Mouse (Mus musculus): ENCODE measurements around the gene Themis. TPM values are rescaled to one million over a fixed set of nuclear protein-coding genes. Genes with fewer than 3 reads are reported as not detected.

Themis gene
- total RNA-seq (2012; rRNA removed): 0.27 and 0.32 TPM in 2 replicates

DNA sequence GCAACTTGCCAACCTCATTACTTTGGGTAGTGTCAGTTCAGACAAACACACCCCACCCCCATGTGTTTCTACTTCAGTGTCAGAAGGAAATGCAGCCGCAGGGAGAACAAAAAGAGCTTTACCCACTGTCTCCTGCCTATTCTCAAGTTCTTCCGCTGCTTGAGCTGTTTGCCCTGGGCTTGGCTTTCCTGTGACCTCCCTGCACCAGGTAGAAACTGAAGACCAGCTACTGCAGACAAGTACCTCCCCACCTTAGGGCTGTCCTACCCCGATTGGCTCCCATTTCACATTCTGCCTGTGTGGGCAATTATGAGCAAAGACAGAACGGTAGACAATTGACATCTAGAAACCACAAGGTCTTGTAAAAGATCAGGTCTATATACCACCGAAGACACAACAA, at the start of gene Themis:
Themis (plus strand) TSS at position 100 of the 400 bp plus-strand sequence.
- Histone ChIP-seq H3K4me3 (ENCODE audit: insufficient read depth in 1 of 2, low read depth in 1 of 2, low read length in 2 of 2, poor library complexity in 1 of 2, severe bottlenecking in 1 of 2) (no peak within 1 kb of the TSS; a peak in 1 of 4 replicates), H3K27ac (ENCODE audit: insufficient read depth, low read depth, low read length, poor library complexity, severe bottlenecking) (0 out of 2 replicates have a peak within 1 kb of the TSS, but pooled peaks have one; percentile 12), H3K4me1 (ENCODE audit: control insufficient read depth in 2 of 2, insufficient read depth in 2 of 2, low read length in 2 of 2, poor library complexity in 1 of 2) (peaks cover 0 to 4% of the 10 kb centered on the region in 2 experiments; a peak in 1 of 4 replicates), H3K36me3 (ENCODE audit: control insufficient read depth, insufficient read depth, low read length, poor library complexity, severe bottlenecking) (no peaks in the 10 kb centered on the region), H3K9ac (ENCODE audit: insufficient read depth, low read depth, low read length, poor library complexity, severe bottlenecking) (no peak within 1 kb of the TSS), H3K9me3 (ENCODE audit: control insufficient read depth, insufficient read depth, low read depth, low read length) (no peaks in the 10 kb centered on the region)
- DNase-seq (ENCODE audit: low read depth, low spot score): peak; percentile 11
- TF ChIP-seq HCFC1 (IDR thresholded peaks at IDR 0.05; ENCODE audit: borderline replicate concordance, insufficient read depth, low read length) (no peak), CHD2 (IDR thresholded peaks at IDR 0.05; ENCODE audit: low read depth, low read length) (no peak), ZC3H11A (IDR thresholded peaks at IDR 0.05; ENCODE audit: borderline replicate concordance, low read depth, low read length) (no peak), ZNF384 (IDR thresholded peaks at IDR 0.05; ENCODE audit: low read depth, low read length) (no peak), MAFK (IDR thresholded peaks at IDR 0.05; ENCODE audit: insufficient read depth, low read depth, low read length) (no peak)
- in situ Hi-C loops (cut with MboI; ENCODE audit: low sequenced_read_pairs in 2 of 2, unreplicated experiment in 2 of 2): no loop called here

DNA sequence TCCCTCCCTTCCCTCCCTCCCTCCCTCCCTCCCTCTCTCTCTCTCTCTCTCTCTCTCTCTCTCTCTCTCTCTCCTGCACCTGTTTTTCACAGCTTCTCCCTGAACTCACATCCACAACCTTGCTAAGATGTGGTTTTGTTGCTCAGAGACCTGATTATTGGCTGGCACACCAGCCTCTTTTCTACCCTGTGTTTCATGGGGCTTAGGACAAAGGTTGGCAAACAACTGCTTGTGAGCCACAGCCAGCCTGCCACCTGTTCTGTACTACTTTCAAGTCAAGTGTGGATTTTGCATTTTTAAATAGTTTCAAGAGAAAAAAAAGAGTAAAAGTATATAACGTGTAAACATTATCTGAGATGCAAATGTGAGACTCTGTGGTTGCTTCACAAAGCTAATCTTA, 48.7 kb upstream of the Themis start:
- Histone ChIP-seq H3K9ac (ENCODE audit: insufficient read depth, low read depth, low read length, poor library complexity, severe bottlenecking) (no peak overlapping the region), H3K4me1 (ENCODE audit: control insufficient read depth in 2 of 2, insufficient read depth in 2 of 2, low read length in 2 of 2, poor library complexity in 1 of 2) (no peaks in the 10 kb centered on the region), H3K4me3 (ENCODE audit: insufficient read depth in 1 of 2, low read depth in 1 of 2, low read length in 2 of 2, poor library complexity in 1 of 2, severe bottlenecking in 1 of 2) (no peak overlapping the region), H3K9me3 (ENCODE audit: control insufficient read depth, insufficient read depth, low read depth, low read length) (no peaks in the 10 kb centered on the region), H3K36me3 (ENCODE audit: control insufficient read depth, insufficient read depth, low read length, poor library complexity, severe bottlenecking) (no peaks in the 10 kb centered on the region), H3K27ac (ENCODE audit: insufficient read depth, low read depth, low read length, poor library complexity, severe bottlenecking) (no peak overlapping the region)
- no peak for DNase-seq (ENCODE audit: low read depth, low spot score)
- TF ChIP-seq MAFK (IDR thresholded peaks at IDR 0.05; ENCODE audit: insufficient read depth, low read depth, low read length) (no peak), ZC3H11A (IDR thresholded peaks at IDR 0.05; ENCODE audit: borderline replicate concordance, low read depth, low read length) (no peak), ZNF384 (IDR thresholded peaks at IDR 0.05; ENCODE audit: low read depth, low read length) (no peak), CHD2 (IDR thresholded peaks at IDR 0.05; ENCODE audit: low read depth, low read length) (no peak), HCFC1 (IDR thresholded peaks at IDR 0.05; ENCODE audit: borderline replicate concordance, insufficient read depth, low read length) (no peak)
- in situ Hi-C loops (cut with MboI; ENCODE audit: low sequenced_read_pairs in 2 of 2, unreplicated experiment in 2 of 2): no loop called here

- Histone ChIP-seq H3K27ac (ENCODE audit: insufficient read depth, low read depth, low read length, poor library complexity, severe bottlenecking) (no peak overlapping the region), H3K36me3 (ENCODE audit: control insufficient read depth, insufficient read depth, low read length, poor library complexity, severe bottlenecking) (no peaks in the 10 kb centered on the region), H3K9me3 (ENCODE audit: control insufficient read depth, insufficient read depth, low read depth, low read length) (no peaks in the 10 kb centered on the region), H3K9ac (ENCODE audit: insufficient read depth, low read depth, low read length, poor library complexity, severe bottlenecking) (no peak overlapping the region), H3K4me1 (ENCODE audit: control insufficient read depth in 2 of 2, insufficient read depth in 2 of 2, low read length in 2 of 2, poor library complexity in 1 of 2) (peaks cover 0 to 8% of the 10 kb centered on the region in 2 experiments; a peak in 3 of 4 replicates), H3K4me3 (ENCODE audit: insufficient read depth in 1 of 2, low read depth in 1 of 2, low read length in 2 of 2, poor library complexity in 1 of 2, severe bottlenecking in 1 of 2) (no peak overlapping the region)
- in situ Hi-C loops (cut with MboI; ENCODE audit: low sequenced_read_pairs in 2 of 2, unreplicated experiment in 2 of 2): no loop called here
- no peak for TF ChIP-seq HCFC1 (IDR thresholded peaks at IDR 0.05; ENCODE audit: borderline replicate concordance, insufficient read depth, low read length)
- no peak for TF ChIP-seq CHD2 (IDR thresholded peaks at IDR 0.05; ENCODE audit: low read depth, low read length)
- no peak for TF ChIP-seq MAFK (IDR thresholded peaks at IDR 0.05; ENCODE audit: insufficient read depth, low read depth, low read length)
- no peak for TF ChIP-seq ZC3H11A (IDR thresholded peaks at IDR 0.05; ENCODE audit: borderline replicate concordance, low read depth, low read length)
- no peak for TF ChIP-seq ZNF384 (IDR thresholded peaks at IDR 0.05; ENCODE audit: low read depth, low read length)
- DNase-seq (ENCODE audit: low read depth, low spot score): peak; percentile 63
Observed at GRCm38 (mm10) chr10:28636096-28636495, 32.1 kb upstream of the Themis start.

DNA sequence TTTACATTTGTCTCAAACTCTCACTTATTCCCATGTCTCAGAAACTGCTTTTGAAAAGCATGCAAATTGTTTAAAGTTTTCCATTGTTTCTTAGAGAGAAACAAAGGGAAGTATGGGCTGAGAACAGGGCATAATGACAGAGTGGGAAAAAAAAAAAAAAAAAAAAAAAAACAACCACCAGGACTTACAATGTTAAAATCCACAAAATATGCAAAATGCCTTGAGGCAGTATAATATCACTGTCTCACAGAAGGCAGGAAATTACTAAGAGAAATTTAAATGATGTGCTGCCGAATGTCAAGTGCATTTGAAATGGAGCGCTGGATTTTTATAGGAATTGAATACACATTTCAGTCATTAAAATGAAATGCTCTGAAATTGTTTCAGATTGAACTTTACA, 26.3 kb upstream of the Themis start:
- no peak for DNase-seq (ENCODE audit: low read depth, low spot score)
- in situ Hi-C loops (cut with MboI; ENCODE audit: low sequenced_read_pairs in 2 of 2, unreplicated experiment in 2 of 2): no loop called here

More for the DNA sequence above, 26.3 kb upstream of the Themis start:
- H3K4me3 ChIP-seq (ENCODE audit: insufficient read depth in 1 of 2, low read depth in 1 of 2, low read length in 2 of 2, poor library complexity in 1 of 2, severe bottlenecking in 1 of 2): no peak overlapping the region
- no peak overlapping the region for H3K9ac ChIP-seq (ENCODE audit: insufficient read depth, low read depth, low read length, poor library complexity, severe bottlenecking)
- H3K9me3 ChIP-seq (ENCODE audit: control insufficient read depth, insufficient read depth, low read depth, low read length): no peaks in the 10 kb centered on the region
- H3K27ac ChIP-seq (ENCODE audit: insufficient read depth, low read depth, low read length, poor library complexity, severe bottlenecking): no peak overlapping the region
- no peaks in the 10 kb centered on the region for H3K4me1 ChIP-seq (ENCODE audit: control insufficient read depth in 2 of 2, insufficient read depth in 2 of 2, low read length in 2 of 2, poor library complexity in 1 of 2)
- H3K36me3 ChIP-seq (ENCODE audit: control insufficient read depth, insufficient read depth, low read length, poor library complexity, severe bottlenecking): no peaks in the 10 kb centered on the region
- no peak for TF ChIP-seq ZNF384 (IDR thresholded peaks at IDR 0.05; ENCODE audit: low read depth, low read length)
- TF ChIP-seq MAFK (IDR thresholded peaks at IDR 0.05; ENCODE audit: insufficient read depth, low read depth, low read length): no peak
- no peak for TF ChIP-seq HCFC1 (IDR thresholded peaks at IDR 0.05; ENCODE audit: borderline replicate concordance, insufficient read depth, low read length)
- TF ChIP-seq ZC3H11A (IDR thresholded peaks at IDR 0.05; ENCODE audit: borderline replicate concordance, low read depth, low read length): no peak
- no peak for TF ChIP-seq CHD2 (IDR thresholded peaks at IDR 0.05; ENCODE audit: low read depth, low read length)

Data from ES-E14 (cell line).